Mouse (Mus musculus) MEL (cell line): ENCODE measurements around the gene Gsk3a.

ENCODE experiments used
- E2F4 ChIP-seq: IDR thresholded peaks from 2 replicates; pipeline ENCODE4 v1.6.1; 2011; ENCODE audit warnings: low read depth, low read length, improper control_type of control experiment, borderline replicate concordance
- MAFK ChIP-seq: IDR thresholded peaks from 2 replicates; pipeline ENCODE4 v1.6.1; 2011; ENCODE audit warnings: low read depth, mild to moderate bottlenecking, low read length, improper control_type of control experiment, borderline replicate concordance
- USF1 ChIP-seq: IDR thresholded peaks from 2 replicates; pipeline ENCODE4 v1.6.1; 2014; ENCODE audit warnings: low read depth, mild to moderate bottlenecking, inconsistent platforms, low read length, improper control_type of control experiment, moderate library complexity

- TF ChIP-seq USF1: 0 out of 2 replicates have a peak, but pooled peaks have one; percentile 33
- no peak for TF ChIP-seq MAFK
- TF ChIP-seq E2F4: no peak
These were observed 44.3 kb upstream of the Gsk3a start for GRCm38 (mm10) chr7:25281734-25282601.
